Mouse (Mus musculus): Measurements from ENCODE around the gene Myl9.

DNA sequence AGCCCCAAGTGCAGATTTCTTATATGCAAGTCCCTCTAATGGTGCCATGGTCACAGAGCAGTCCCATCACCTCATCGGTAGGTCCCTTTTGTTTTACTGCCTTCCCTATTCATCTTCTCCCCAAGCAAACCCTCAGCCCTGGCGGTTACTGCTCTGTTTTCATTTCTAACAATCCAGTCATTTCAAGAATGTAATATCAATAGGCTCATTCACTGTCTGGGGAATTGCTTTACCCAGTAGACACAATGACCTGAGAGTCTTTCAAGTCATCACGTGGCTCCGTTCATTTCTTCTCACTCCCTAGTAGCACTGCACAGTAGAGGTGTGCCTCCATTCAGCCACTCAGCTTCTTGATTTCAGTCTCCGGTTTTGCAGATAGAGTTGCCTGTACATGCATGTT is 30.8 kb upstream of the Myl9 start:
- TF ChIP-seq POLR2A (IDR thresholded peaks at IDR 0.05; ENCODE audit: insufficient read length, low read depth) (no peak), USF1 (IDR thresholded peaks at IDR 0.05; ENCODE audit: low read depth) (no peak), POLR2AphosphoS2 (IDR thresholded peaks at IDR 0.05; ENCODE audit: insufficient read length, low read depth) (no peak), E2F4 (IDR thresholded peaks at IDR 0.05; ENCODE audit: insufficient read depth) (no peak)
